Mouse (Mus musculus) forebrain, embryonic 16.5 days (tissue): ENCODE measurements around the gene Crebbp. TPM values are rescaled to one million over a fixed set of nuclear protein-coding genes. Genes with fewer than 3 reads are reported as not detected.
"Not testable (repeated sequence)": the region's sequence is repeated elsewhere in the genome, so short reads cannot be mapped to it uniquely, and the experiment has no call there.

Experiments used
- ATAC-seq: fragments of 200-750 bp; cut with Nextera tagmentation; 2 replicates; pipeline ENCODE4 v1.8.0; 2017; ENCODE audit warnings: mild to moderate bottlenecking, moderate library complexity
- H3K27ac ChIP-seq: fragments of 300-500 bp; sonication (generic); 2 replicates; pipeline ENCODE4 v1.5.1; 2014; ENCODE audit warnings: low read length, control low read depth
- H3K27me3 ChIP-seq: fragments of 300-500 bp; sonication (generic); replicated peaks from 2 replicates; pipeline ENCODE4 v1.6.1; 2014; ENCODE audit warnings: low read length; ENCODE audit not compliant: control insufficient read depth, insufficient read depth
- H3K36me3 ChIP-seq: fragments of 300-500 bp; sonication (generic); 2 replicates; pipeline ENCODE4 v1.6.1; 2014; ENCODE audit not compliant: control insufficient read depth, insufficient read depth
- H3K4me1 ChIP-seq: fragments of 300-500 bp; sonication (generic); replicated peaks from 2 replicates; pipeline ENCODE4 v1.6.1; 2014; ENCODE audit warnings: low read length; ENCODE audit not compliant: control insufficient read depth, insufficient read depth
- H3K4me2 ChIP-seq: fragments of 300-500 bp; sonication (generic); 2 replicates; pipeline ENCODE4 v1.6.1; 2014; ENCODE audit warnings: mild to moderate bottlenecking, low read length, control low read depth
- H3K4me3 ChIP-seq: fragments of 300-500 bp; sonication (generic); replicated peaks from 2 replicates; pipeline ENCODE4 v1.5.1; 2014; ENCODE audit warnings: mild to moderate bottlenecking, low read length, control low read depth
- H3K9ac ChIP-seq: fragments of 300-500 bp; sonication (generic); replicated peaks from 2 replicates; pipeline ENCODE4 v1.6.1; 2014; ENCODE audit warnings: low read depth, low read length, control low read depth
- H3K9me3 ChIP-seq: fragments of 300-500 bp; sonication (generic); 2 replicates; pipeline ENCODE4 v1.6.1; 2016; ENCODE audit warnings: low read length; ENCODE audit not compliant: control insufficient read depth
- WGBS: fragments of 180-500 bp; shearing (Covaris S2); extraction: QIAGEN DNeasy Blood & Tissue Kit; methylation state at CpG from one replicate; pipeline ENCODE4 v1.1.7; 2014; 5-methylcytosine and 5-hydroxymethylcytosine counted together
- polyA plus RNA-seq: library from polyadenylated mRNA; unstranded; fragments of >200 nt; fragmentation: Nextera tagmentation; extraction: Ambion mirVana; gene quantifications from 2 replicates; pipeline ENCODE4 v1.2.1, GENCODE M21; 2015

Gene Crebbp
- polyA plus RNA-seq = 47.4 and 49.0 TPM in 2 replicates

GRCm38 (mm10) chr16:4213799-4214551 lies at the start of gene Crebbp:
Gene Crebbp (minus strand): TSS chr16:4213997.
- Histone ChIP-seq H3K9ac (peak within 1 kb of the TSS; percentile 94), H3K4me2 (peak within 1 kb of the TSS; percentile 96), H3K27ac (peak within 1 kb of the TSS; percentile 100), H3K4me1 (peaks cover 21% of the 10 kb centered on the region), H3K27me3 (0 out of 2 replicates have a peak, but pooled peaks cover 2% of the 10 kb centered on the region), H3K36me3 (no peaks in the 10 kb centered on the region), H3K9me3 (no peaks in the 10 kb centered on the region), H3K4me3 (peak within 1 kb of the TSS; percentile 88)
- ATAC-seq = peak; percentile 94
- under 1% methylated on average over 72 of the region's 92 CpGs for WGBS

DNA sequence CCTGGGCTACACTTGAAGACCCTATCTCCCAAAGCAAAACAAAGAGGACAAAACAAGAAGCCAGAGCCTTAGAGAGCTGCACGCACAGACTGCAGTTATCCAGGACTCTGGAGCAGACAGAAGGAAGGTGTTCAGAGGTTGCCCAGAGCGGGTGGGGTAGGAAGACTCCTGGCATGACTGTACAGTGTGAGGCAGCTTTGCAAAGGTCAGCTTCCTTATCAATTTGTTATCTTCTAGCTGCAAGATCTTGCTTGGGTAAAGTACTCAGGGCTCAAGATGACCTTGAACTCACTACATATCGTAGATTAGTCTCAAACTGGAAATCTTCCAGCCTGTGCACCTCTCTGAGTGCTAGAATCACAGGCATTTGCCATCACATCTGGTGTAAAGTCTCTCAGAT lies 49.7 kb upstream of the Crebbp start:
- no peak overlapping the region for H3K4me2 ChIP-seq
- H3K27ac ChIP-seq = no peak overlapping the region
- no peak overlapping the region for H3K4me3 ChIP-seq
- H3K9me3 ChIP-seq = no peaks in the 10 kb centered on the region
- H3K27me3 ChIP-seq = no peaks in the 10 kb centered on the region
- no peak for ATAC-seq
- WGBS = 86% methylated on average over 3 of the region's 3 CpGs
- H3K9ac ChIP-seq = no peak overlapping the region
- H3K36me3 ChIP-seq = no peaks in the 10 kb centered on the region
- peaks cover 8% of the 10 kb centered on the region for H3K4me1 ChIP-seq

DNA sequence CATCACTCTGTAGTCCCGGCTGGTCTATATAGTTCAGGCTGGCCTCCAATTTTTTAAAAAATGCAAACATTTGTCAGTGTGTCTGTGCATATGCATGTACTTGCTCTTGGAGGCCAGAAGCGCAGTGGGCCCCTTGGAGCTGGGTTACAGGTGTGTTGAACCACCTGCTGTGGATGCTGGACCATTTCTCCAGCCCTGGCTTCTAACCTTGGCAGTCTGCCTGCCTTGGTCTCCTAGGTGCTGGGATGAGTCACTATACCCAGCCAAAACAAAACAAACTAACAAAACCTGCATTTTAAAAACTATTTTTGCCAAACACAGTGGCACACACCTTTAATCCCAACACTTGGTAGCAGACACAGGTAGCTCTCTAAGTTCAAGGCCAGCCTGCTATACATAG lies 43.7 kb upstream of the Crebbp start:
- Histone ChIP-seq H3K27me3 (no peaks in the 10 kb centered on the region), H3K36me3 (no peaks in the 10 kb centered on the region), H3K4me1 (no peaks in the 10 kb centered on the region), H3K9me3 (no peaks in the 10 kb centered on the region), H3K4me3 (no peak overlapping the region), H3K27ac (no peak overlapping the region), H3K9ac (no peak overlapping the region), H3K4me2 (no peak overlapping the region)
- ATAC-seq = no peak
- WGBS = 94% methylated on average over 2 of the region's 2 CpGs

DNA sequence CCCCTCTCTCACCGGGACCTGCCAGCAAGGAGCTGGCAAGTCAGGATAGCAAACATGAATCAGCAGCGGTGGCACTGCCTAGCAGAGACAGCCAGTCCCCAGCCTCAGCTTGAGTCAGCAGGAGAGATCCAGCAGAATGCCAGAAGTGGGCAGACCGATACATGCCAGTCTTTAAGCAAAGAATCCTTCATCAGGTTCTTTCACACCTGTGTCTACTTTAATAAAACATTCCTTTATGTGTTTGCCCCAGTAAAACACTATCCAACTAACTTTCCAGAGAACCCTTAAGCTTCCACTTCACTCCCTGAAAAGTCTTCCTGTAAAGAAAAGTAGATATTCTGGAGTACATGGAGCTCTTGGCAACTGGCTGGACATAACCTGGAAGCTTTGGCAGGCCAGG lies 35.0 kb upstream of the Crebbp start:
- Histone ChIP-seq H3K4me3 (no peak overlapping the region), H3K36me3 (no peaks in the 10 kb centered on the region), H3K9me3 (peaks cover 2% of the 10 kb centered on the region; the same call in 1 of the 2 replicates), H3K27ac (no peak overlapping the region), H3K4me1 (no peaks in the 10 kb centered on the region), H3K27me3 (no peaks in the 10 kb centered on the region), H3K4me2 (no peak overlapping the region), H3K9ac (no peak overlapping the region)
- 90% methylated on average over 3 of the region's 3 CpGs for WGBS
- no peak for ATAC-seq

DNA sequence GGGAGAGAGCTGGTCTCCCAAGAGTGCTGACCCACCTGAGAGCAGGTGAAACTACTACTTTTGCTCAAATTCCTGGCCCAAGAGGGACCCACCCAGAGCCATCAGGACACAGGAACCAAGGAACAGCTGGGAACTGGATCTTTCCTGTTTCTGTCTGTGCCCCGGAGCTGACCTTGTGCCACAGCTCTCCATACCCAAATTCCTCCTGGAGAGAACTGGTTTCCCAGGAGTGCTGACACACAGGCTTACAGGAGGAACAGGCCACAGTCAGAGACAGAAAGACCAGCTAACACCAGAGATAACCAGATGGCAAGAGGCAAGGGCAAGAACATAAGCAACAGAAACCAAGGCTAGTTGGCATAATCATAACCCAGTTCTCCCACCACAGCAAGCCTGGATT lies 31.4 kb upstream of the Crebbp start:
- ATAC-seq = not testable (repeated sequence)

DNA sequence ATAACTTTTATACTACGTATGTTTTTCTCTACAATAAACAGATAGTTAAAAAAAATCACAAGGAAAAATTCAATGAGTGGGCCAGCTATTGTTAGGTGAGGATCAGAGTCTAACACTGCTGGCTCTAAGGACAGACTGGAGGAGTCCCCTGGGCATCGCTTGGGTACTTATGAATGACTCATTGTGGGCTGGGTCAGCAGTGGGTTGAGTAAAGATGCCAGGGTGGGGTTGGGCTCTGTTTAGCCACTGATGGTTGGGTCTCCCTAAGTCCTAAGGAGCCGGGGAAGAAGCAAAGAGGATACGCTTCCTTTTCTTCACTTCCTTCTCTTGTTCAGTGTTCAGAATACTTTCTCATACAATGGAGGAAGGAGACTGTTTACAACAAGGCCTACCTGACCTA lies 22.3 kb upstream of the Crebbp start:
- no peak for ATAC-seq
- 78% methylated on average over 4 of the region's 4 CpGs for whole genome bisulfite sequencing
- no peak overlapping the region for H3K4me3 ChIP-seq

More for the DNA sequence above, 31.4 kb upstream of the Crebbp start:
- H3K4me1 ChIP-seq, H3K36me3 ChIP-seq, H3K9me3 ChIP-seq, H3K27ac ChIP-seq, H3K4me3 ChIP-seq, H3K9ac ChIP-seq, H3K27me3 ChIP-seq, H3K4me2 ChIP-seq: not testable (repeated sequence)
- WGBS = 94% methylated on average over 1 of the region's 1 CpGs

GRCm38 (mm10) chr16:4235587-4235986 lies 21.8 kb upstream of the Crebbp start:
- H3K36me3 ChIP-seq = no peaks in the 10 kb centered on the region
- H3K9me3 ChIP-seq = no peaks in the 10 kb centered on the region
- H3K27ac ChIP-seq = no peak overlapping the region
- no peak overlapping the region for H3K9ac ChIP-seq
- no peaks in the 10 kb centered on the region for H3K4me1 ChIP-seq
- H3K4me2 ChIP-seq = no peak overlapping the region
- no peak overlapping the region for H3K4me3 ChIP-seq
- no peak for ATAC-seq
- H3K27me3 ChIP-seq = no peaks in the 10 kb centered on the region

More for the DNA sequence above, 22.3 kb upstream of the Crebbp start:
- H3K4me2 ChIP-seq = no peak overlapping the region
- no peaks in the 10 kb centered on the region for H3K9me3 ChIP-seq
- H3K27me3 ChIP-seq = no peaks in the 10 kb centered on the region
- H3K9ac ChIP-seq = no peak overlapping the region
- H3K36me3 ChIP-seq = no peaks in the 10 kb centered on the region
- H3K27ac ChIP-seq = no peak overlapping the region
- no peaks in the 10 kb centered on the region for H3K4me1 ChIP-seq

DNA sequence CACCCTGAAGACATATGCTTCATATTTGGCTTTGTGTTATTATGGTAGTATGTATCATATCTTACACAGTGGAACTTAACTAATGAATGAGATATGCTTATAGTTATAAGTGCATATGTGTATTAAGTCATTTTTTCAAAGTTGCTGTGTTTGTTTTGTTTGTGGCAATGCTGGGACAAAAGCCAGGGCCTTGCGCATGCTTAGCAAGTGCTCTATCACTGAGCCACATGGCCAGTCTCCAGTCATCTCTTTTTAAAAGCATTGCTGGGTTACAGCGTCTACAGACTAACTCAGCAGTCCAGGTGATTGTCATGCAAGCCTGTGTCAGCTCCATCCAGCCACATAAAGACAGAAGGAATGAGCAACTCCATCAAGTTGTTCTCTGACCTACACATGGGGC lies 12.0 kb upstream of the Crebbp start:
- H3K27ac ChIP-seq = no peak overlapping the region
- H3K4me3 ChIP-seq = no peak overlapping the region
- H3K9ac ChIP-seq = no peak overlapping the region
- 91% methylated on average over 2 of the region's 2 CpGs for WGBS
- no peak for ATAC-seq
- no peaks in the 10 kb centered on the region for H3K27me3 ChIP-seq
- H3K9me3 ChIP-seq = no peaks in the 10 kb centered on the region
- H3K36me3 ChIP-seq = no peaks in the 10 kb centered on the region
- H3K4me2 ChIP-seq = no peak overlapping the region
- no peaks in the 10 kb centered on the region for H3K4me1 ChIP-seq

DNA sequence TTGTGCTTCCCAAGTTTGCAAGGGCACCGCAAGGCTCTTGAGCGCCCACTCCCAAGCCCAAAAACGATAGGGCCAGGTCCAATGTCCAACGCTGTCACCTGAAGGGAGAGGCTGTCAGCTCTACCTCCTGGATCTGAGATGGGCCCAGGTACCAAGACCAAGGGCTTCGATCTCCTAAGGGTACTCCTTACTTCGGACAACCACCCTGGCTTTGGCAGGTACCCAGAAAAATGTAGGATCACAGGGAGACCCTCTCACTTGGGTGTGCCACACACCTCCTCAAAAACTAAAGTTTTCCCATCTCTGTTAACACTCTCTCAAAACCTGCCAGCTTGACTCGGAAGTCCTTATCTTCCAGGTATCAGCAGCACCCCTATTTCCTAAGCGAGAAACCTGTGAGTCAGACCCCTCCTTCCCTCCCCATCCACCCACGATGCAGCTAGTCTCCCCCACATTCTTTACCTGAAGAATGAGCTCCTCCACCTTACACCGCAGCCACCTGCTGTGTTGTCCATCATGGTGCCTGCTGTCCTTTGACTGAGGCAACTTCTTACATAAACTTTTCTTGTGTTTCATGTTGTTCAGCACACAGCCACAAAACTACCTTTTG lies 939 bp upstream of the Crebbp start:
- Histone ChIP-seq H3K4me2 (peak overlapping the region; percentile 96), H3K27me3 (0 out of 2 replicates have a peak, but pooled peaks cover 2% of the 10 kb centered on the region), H3K4me3 (peak overlapping the region; percentile 88), H3K9me3 (no peaks in the 10 kb centered on the region), H3K36me3 (no peaks in the 10 kb centered on the region), H3K4me1 (peaks cover 21% of the 10 kb centered on the region), H3K27ac (no peak overlapping the region), H3K9ac (peak overlapping the region; percentile 94)
- WGBS = 37% methylated on average over 10 of the region's 10 CpGs
- peak; percentile 16 for ATAC-seq
